Mouse (Mus musculus): Measurements from ENCODE around the gene D630023F18Rik. TPM values are rescaled to one million over a fixed set of nuclear protein-coding genes. Genes with fewer than 3 reads are reported as not detected.

D630023F18Rik gene
- polyA plus RNA-seq, 1 experiment, result not detected

- H3K4me1 ChIP-seq (ENCODE audit: control insufficient read depth, insufficient read depth, low read length), result no peaks in the 10 kb centered on the region
- no peaks in the 10 kb centered on the region for H3K36me3 ChIP-seq (ENCODE audit: control insufficient read depth, insufficient read depth, low read length)
- TF ChIP-seq CTCF (IDR thresholded peaks at IDR 0.05; ENCODE audit: control insufficient read depth, insufficient read depth, insufficient replicate concordance, low read depth, low read length), result no peak
- no peak for TF ChIP-seq POLR2A (IDR thresholded peaks at IDR 0.05; ENCODE audit: control insufficient read depth, low read depth, low read length)
- H3K4me3 ChIP-seq (ENCODE audit: control insufficient read depth, low read depth, low read length), result no peak overlapping the region
- H3K27me3 ChIP-seq (ENCODE audit: control insufficient read depth, insufficient read depth, low read length), result no peaks in the 10 kb centered on the region
- no peak overlapping the region for H3K27ac ChIP-seq (ENCODE audit: control insufficient read depth, insufficient read depth, low read depth, low read length)
These were observed 7.2 kb upstream of the D630023F18Rik start for GRCm38 (mm10) chr1:65130226-65130625.

GRCm38 (mm10) chr1:65129634-65130180 is 6.7 kb upstream of the D630023F18Rik start:
- no peak overlapping the region for H3K27ac ChIP-seq (ENCODE audit: control insufficient read depth, insufficient read depth, low read depth, low read length)
- H3K4me3 ChIP-seq (ENCODE audit: control insufficient read depth, low read depth, low read length), result no peak overlapping the region
- H3K27me3 ChIP-seq (ENCODE audit: control insufficient read depth, insufficient read depth, low read length), result no peaks in the 10 kb centered on the region
- TF ChIP-seq CTCF (IDR thresholded peaks at IDR 0.05; ENCODE audit: control insufficient read depth, insufficient read depth, insufficient replicate concordance, low read depth, low read length) (no peak), POLR2A (IDR thresholded peaks at IDR 0.05; ENCODE audit: control insufficient read depth, low read depth, low read length) (no peak)
- H3K4me1 ChIP-seq (ENCODE audit: control insufficient read depth, insufficient read depth, low read length), result no peaks in the 10 kb centered on the region
- H3K36me3 ChIP-seq (ENCODE audit: control insufficient read depth, insufficient read depth, low read length), result no peaks in the 10 kb centered on the region

- Histone ChIP-seq H3K27me3 (ENCODE audit: control insufficient read depth, insufficient read depth, low read length) (no peaks in the 10 kb centered on the region), H3K36me3 (ENCODE audit: control insufficient read depth, insufficient read depth, low read length) (no peaks in the 10 kb centered on the region), H3K4me3 (ENCODE audit: control insufficient read depth, low read depth, low read length) (no peak within 1 kb of the TSS), H3K27ac (ENCODE audit: control insufficient read depth, insufficient read depth, low read depth, low read length) (no peak within 1 kb of the TSS), H3K4me1 (ENCODE audit: control insufficient read depth, insufficient read depth, low read length) (no peaks in the 10 kb centered on the region)
- TF ChIP-seq CTCF (IDR thresholded peaks at IDR 0.05; ENCODE audit: control insufficient read depth, insufficient read depth, insufficient replicate concordance, low read depth, low read length) (no peak), POLR2A (IDR thresholded peaks at IDR 0.05; ENCODE audit: control insufficient read depth, low read depth, low read length) (no peak)
These were observed 3.6 kb downstream of the D630023F18Rik start, which contains the start of gene Gm28845 for GRCm38 (mm10) chr1:65119438-65119837. Gene Gm28845, minus strand, starts transcription at chr1:65119558.

- Histone ChIP-seq H3K27me3 (ENCODE audit: control insufficient read depth, insufficient read depth, low read length) (no peaks in the 10 kb centered on the region), H3K4me3 (ENCODE audit: control insufficient read depth, low read depth, low read length) (no peak overlapping the region), H3K27ac (ENCODE audit: control insufficient read depth, insufficient read depth, low read depth, low read length) (no peak overlapping the region), H3K4me1 (ENCODE audit: control insufficient read depth, insufficient read depth, low read length) (no peaks in the 10 kb centered on the region), H3K36me3 (ENCODE audit: control insufficient read depth, insufficient read depth, low read length) (no peaks in the 10 kb centered on the region)
- TF ChIP-seq POLR2A (IDR thresholded peaks at IDR 0.05; ENCODE audit: control insufficient read depth, low read depth, low read length), result no peak
- no peak for TF ChIP-seq CTCF (IDR thresholded peaks at IDR 0.05; ENCODE audit: control insufficient read depth, insufficient read depth, insufficient replicate concordance, low read depth, low read length)
These were observed 4.7 kb downstream of the D630023F18Rik start for GRCm38 (mm10) chr1:65118150-65118913.

- TF ChIP-seq POLR2A (IDR thresholded peaks at IDR 0.05; ENCODE audit: control insufficient read depth, low read depth, low read length), result no peak
- TF ChIP-seq CTCF (IDR thresholded peaks at IDR 0.05; ENCODE audit: control insufficient read depth, insufficient read depth, insufficient replicate concordance, low read depth, low read length), result no peak
- H3K36me3 ChIP-seq (ENCODE audit: control insufficient read depth, insufficient read depth, low read length), result no peaks in the 10 kb centered on the region
- no peaks in the 10 kb centered on the region for H3K27me3 ChIP-seq (ENCODE audit: control insufficient read depth, insufficient read depth, low read length)
- no peak overlapping the region for H3K27ac ChIP-seq (ENCODE audit: control insufficient read depth, insufficient read depth, low read depth, low read length)
- H3K4me1 ChIP-seq (ENCODE audit: control insufficient read depth, insufficient read depth, low read length), result peaks cover 3% of the 10 kb centered on the region; the same call in 1 of the 2 replicates
- H3K4me3 ChIP-seq (ENCODE audit: control insufficient read depth, low read depth, low read length), result no peak overlapping the region
These were observed 9.4 kb downstream of the D630023F18Rik start for GRCm38 (mm10) chr1:65113536-65114172.

- TF ChIP-seq POLR2A (IDR thresholded peaks at IDR 0.05; ENCODE audit: control insufficient read depth, low read depth, low read length) (0 out of 2 replicates have a peak, but pooled peaks have one; percentile 15), CTCF (IDR thresholded peaks at IDR 0.05; ENCODE audit: control insufficient read depth, insufficient read depth, insufficient replicate concordance, low read depth, low read length) (no peak)
- H3K4me3 ChIP-seq (ENCODE audit: control insufficient read depth, low read depth, low read length), result peak overlapping the region; percentile 31
- no peaks in the 10 kb centered on the region for H3K27me3 ChIP-seq (ENCODE audit: control insufficient read depth, insufficient read depth, low read length)
- peak overlapping the region; percentile 36; the same call in 1 of the 2 replicates for H3K27ac ChIP-seq (ENCODE audit: control insufficient read depth, insufficient read depth, low read depth, low read length)
- H3K4me1 ChIP-seq (ENCODE audit: control insufficient read depth, insufficient read depth, low read length), result peaks cover 3% of the 10 kb centered on the region; the same call in 1 of the 2 replicates
- no peaks in the 10 kb centered on the region for H3K36me3 ChIP-seq (ENCODE audit: control insufficient read depth, insufficient read depth, low read length)
These were observed 10.2 kb downstream of the D630023F18Rik start for GRCm38 (mm10) chr1:65112807-65113196.
